Mouse (Mus musculus) G1E (cell line): Measurements from ENCODE around the gene Gsto1. TPM values are rescaled to one million over a fixed set of nuclear protein-coding genes. Genes with fewer than 3 reads are reported as not detected.

Source experiments
- ATAC-seq: 2 replicates; pipeline ENCODE4 v1.8.0; 2016; ENCODE audit warnings: mild to moderate bottlenecking; ENCODE audit not compliant: insufficient number of reproducible peaks, poor library complexity, low FRiP score, severe bottlenecking; ENCODE audit errors: extremely low read depth
- DNase-seq: peaks from one replicate; pipeline ENCODE4 v3.0.0; 2012; ENCODE audit warnings: low spot score
- H3K27me3 ChIP-seq: 2 replicates; pipeline ENCODE4 v1.6.1; 2012; ENCODE audit warnings: mild to moderate bottlenecking, low read length, inconsistent platforms; ENCODE audit not compliant: insufficient read depth
- H3K36me3 ChIP-seq: replicated peaks from 2 replicates; pipeline ENCODE3; 2012; ENCODE audit warnings: mild to moderate bottlenecking, inconsistent platforms
- H3K4me1 ChIP-seq: 2 replicates; pipeline ENCODE4 v1.6.1; 2012; ENCODE audit warnings: low read depth, low read length, inconsistent platforms, mixed read lengths; ENCODE audit not compliant: insufficient read depth
- H3K4me3 ChIP-seq: 2 replicates; pipeline ENCODE4 v1.5.1; 2012; ENCODE audit warnings: low read depth, mild to moderate bottlenecking, inconsistent platforms, low read length, moderate library complexity, mixed read lengths
- H3K9me3 ChIP-seq: replicated peaks from 2 replicates; pipeline ENCODE4 v1.6.1; 2012; ENCODE audit warnings: inconsistent platforms
- CTCF ChIP-seq: IDR thresholded peaks from 2 replicates; pipeline ENCODE4 v1.5.1; 2012; ENCODE audit warnings: low read depth, low read length, inconsistent platforms, mixed read lengths
- GATA1 ChIP-seq: IDR thresholded peaks from 2 replicates; pipeline ENCODE4 v1.6.1; 2012; ENCODE audit warnings: borderline replicate concordance, low read length, inconsistent platforms, mixed read lengths
- GATA2 ChIP-seq: IDR thresholded peaks from 2 replicates; pipeline ENCODE4 v1.6.1; 2012; ENCODE audit warnings: low read depth, low read length, inconsistent platforms, borderline replicate concordance
- POLR2AphosphoS5 ChIP-seq: IDR thresholded peaks from 2 replicates; pipeline ENCODE4 v1.6.1; 2012; ENCODE audit warnings: low read depth, low read length, inconsistent platforms; ENCODE audit not compliant: insufficient replicate concordance
- TAL1 ChIP-seq: conservative IDR thresholded peaks from 2 replicates; pipeline ENCODE4 v1.6.1; 2012; ENCODE audit warnings: low read depth, low read length, inconsistent platforms, mixed read lengths
- polyA plus RNA-seq: library from polyadenylated mRNA; stranded (reverse); fragments of >175 nt; gene quantifications from 2 replicates; pipeline ENCODE4 v1.2.3, GENCODE M21; 2012
- total RNA-seq, 2 experiments: library from RNA; stranded (forward) in 1 of 2; stranded (reverse) in 1 of 2; fragments of 200-1000 nt in 1 of 2; fragments of >200 nt in 1 of 2; fragmentation: Nextera tagmentation in 1 of 2; gene quantifications; 2 replicates each; pipeline ENCODE4 v1.2.3; 2014 to 2017

The Gsto1 gene
- total and polyA plus RNA-seq, 3 experiments, result 33.8 to 45.1 (median 35.0) TPM

DNA sequence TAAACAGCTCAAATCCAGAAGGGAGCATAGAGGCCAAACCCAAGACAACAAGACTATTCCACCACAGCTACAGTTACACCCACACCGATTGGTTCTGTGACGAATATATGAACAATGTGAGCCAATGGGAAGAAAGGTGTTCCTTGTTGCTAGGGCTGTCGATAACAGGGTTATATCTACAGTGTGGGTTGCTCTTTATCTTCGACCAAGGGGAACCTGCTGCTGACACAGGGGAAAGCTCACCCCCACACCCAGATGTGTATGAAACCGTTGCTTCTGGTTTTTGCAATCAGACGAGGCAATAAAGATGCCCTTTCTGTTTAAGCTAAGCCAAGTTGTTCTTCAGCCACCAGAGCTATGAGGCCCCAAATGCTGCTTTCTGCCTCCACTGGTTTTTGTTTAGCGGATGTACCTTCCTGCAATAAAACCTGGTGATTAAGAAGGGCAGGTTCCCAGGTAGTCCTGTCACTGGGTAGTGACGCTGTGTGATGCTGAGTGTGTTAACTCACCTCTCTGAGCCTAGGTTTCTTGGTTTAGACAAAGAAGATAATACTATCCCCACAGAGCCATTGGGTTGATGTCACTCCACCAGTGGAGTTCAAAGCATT is 43.8 kb downstream of the Gsto1 start:
- ATAC-seq, result no peak
- TF ChIP-seq GATA2, result no peak
- no peak for TF ChIP-seq POLR2AphosphoS5
- no peak for TF ChIP-seq CTCF
- TF ChIP-seq TAL1, result no peak
- no peak for TF ChIP-seq GATA1
- H3K27me3 ChIP-seq, result no peaks in the 10 kb centered on the region
- peaks cover 61% of the 10 kb centered on the region for H3K9me3 ChIP-seq
- peaks cover 81% of the 10 kb centered on the region for H3K36me3 ChIP-seq
- DNase-seq, result no peak
- H3K4me1 ChIP-seq, result no peaks in the 10 kb centered on the region
- no peak overlapping the region for H3K4me3 ChIP-seq

DNA sequence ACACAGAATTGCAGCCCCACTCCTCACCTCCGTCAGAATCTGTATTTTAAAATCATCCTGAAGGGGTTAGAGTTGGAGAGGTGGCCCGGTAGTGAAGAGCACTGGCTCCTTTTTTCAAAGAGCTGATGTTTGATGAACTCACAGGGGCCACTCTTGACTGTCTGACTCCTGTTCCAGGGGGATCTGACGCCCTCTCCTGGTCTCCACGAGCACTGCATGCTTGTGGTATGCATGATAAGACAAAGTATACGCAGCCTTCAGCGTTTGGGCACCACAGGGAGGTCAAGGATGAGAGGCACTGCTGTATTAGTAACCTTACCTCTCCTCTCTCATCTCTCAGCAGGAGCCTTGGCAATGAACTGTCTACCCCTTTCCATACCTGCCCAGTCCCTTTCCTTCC is 45.2 kb downstream of the Gsto1 start:
- H3K4me1 ChIP-seq, result no peaks in the 10 kb centered on the region
- H3K36me3 ChIP-seq, result peaks cover 78% of the 10 kb centered on the region
- no peak overlapping the region for H3K4me3 ChIP-seq
- DNase-seq, result no peak
- no peaks in the 10 kb centered on the region for H3K27me3 ChIP-seq
- peaks cover 61% of the 10 kb centered on the region for H3K9me3 ChIP-seq
- ATAC-seq, result no peak
- TF ChIP-seq TAL1 (no peak), POLR2AphosphoS5 (no peak), CTCF (no peak), GATA2 (no peak), GATA1 (no peak)

DNA sequence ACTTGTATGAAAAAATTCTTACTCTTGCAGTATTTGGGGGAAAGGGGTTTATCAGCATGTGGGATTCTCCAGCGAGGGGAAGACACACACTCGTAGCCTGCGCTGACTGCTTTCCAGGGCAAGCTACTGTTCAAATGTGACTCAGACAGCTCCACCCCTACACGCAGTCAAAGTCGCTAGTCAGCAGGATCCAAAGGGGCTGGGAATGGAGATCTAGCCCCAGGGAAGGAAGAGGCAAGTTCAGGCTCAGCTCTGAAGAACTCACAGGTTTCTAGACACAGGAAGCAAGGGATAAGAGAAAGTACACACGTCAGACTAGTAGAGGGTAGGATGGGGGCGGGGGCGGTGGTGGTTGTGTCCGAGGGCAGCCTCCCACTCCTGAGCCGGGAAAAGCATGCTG is 45.8 kb downstream of the Gsto1 start:
- no peak overlapping the region for H3K4me3 ChIP-seq
- peaks cover 5% of the 10 kb centered on the region for H3K4me1 ChIP-seq
- no peak for ATAC-seq
- TF ChIP-seq TAL1 (no peak), GATA2 (no peak), POLR2AphosphoS5 (no peak)
- peaks cover 77% of the 10 kb centered on the region for H3K36me3 ChIP-seq
- H3K27me3 ChIP-seq, result no peaks in the 10 kb centered on the region
- H3K9me3 ChIP-seq, result peaks cover 63% of the 10 kb centered on the region
- DNase-seq, result no peak

- H3K4me3 ChIP-seq, result no peak overlapping the region
These were observed 47.8 kb downstream of the Gsto1 start for GRCm38 (mm10) chr19:47902316-47903201.

DNA sequence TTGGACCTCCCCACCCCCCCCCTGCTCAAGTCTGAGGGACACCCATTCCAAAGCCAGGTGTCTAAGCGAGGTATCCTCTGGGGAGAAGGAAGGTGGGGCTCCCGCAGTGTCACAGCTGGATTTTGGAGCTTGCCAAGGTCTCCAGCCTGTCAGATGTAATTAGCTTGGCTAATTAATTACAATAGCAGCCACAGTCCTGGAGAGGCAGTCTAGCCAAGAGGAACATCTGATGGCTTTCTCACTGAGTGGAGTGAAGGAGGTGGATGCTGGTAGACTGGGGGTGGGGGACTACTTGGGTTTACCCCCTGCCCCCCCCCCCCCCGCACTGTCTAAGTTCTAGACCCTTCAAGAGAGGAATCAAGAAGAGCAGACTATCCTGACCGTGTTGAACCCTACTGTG is 48.9 kb downstream of the Gsto1 start:
- Histone ChIP-seq H3K4me1 (peaks cover 10% of the 10 kb centered on the region), H3K36me3 (peaks cover 63% of the 10 kb centered on the region), H3K27me3 (no peaks in the 10 kb centered on the region), H3K4me3 (no peak overlapping the region), H3K9me3 (peaks cover 50% of the 10 kb centered on the region)
- TF ChIP-seq TAL1 (no peak), CTCF (no peak), GATA1 (no peak), GATA2 (no peak), POLR2AphosphoS5 (no peak)
- DNase-seq (no peak), ATAC-seq (no peak)

More at GRCm38 (mm10) chr19:47902316-47903201, 47.8 kb downstream of the Gsto1 start:
- Histone ChIP-seq H3K9me3 (peaks cover 56% of the 10 kb centered on the region), H3K4me1 (peaks cover 9% of the 10 kb centered on the region), H3K36me3 (peaks cover 64% of the 10 kb centered on the region), H3K27me3 (no peaks in the 10 kb centered on the region)
- no peak for TF ChIP-seq CTCF
- TF ChIP-seq GATA1, result no peak
- no peak for TF ChIP-seq POLR2AphosphoS5
- TF ChIP-seq TAL1, result no peak
- no peak for TF ChIP-seq GATA2
- DNase-seq, result no peak
- ATAC-seq, result no peak

DNA sequence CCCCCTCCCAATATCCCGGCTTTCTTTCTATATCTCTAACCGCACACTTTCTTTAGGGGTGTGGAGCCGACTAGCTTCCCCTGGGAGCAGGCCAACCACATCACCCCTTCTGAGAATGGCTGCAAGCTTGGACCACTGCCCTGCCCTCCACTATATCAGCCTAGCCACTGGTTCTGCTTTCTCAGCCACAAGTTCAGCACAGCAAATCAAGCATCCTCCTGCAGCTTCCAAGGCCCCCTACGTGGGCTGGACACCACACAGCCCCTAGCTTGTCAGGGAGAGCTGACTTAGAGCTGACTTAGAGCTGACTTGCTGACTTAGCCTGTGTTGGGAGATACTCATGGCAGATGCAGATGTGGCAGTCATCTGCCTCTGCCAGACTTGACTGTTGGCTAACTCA is 50.3 kb downstream of the Gsto1 start:
- Histone ChIP-seq H3K4me3 (no peak overlapping the region), H3K27me3 (no peaks in the 10 kb centered on the region), H3K4me1 (peaks cover 20% of the 10 kb centered on the region), H3K9me3 (peaks cover 57% of the 10 kb centered on the region), H3K36me3 (peaks cover 64% of the 10 kb centered on the region)
- TF ChIP-seq GATA1, result no peak
- no peak for TF ChIP-seq CTCF
- TF ChIP-seq TAL1, result no peak
- no peak for TF ChIP-seq POLR2AphosphoS5
- no peak for TF ChIP-seq GATA2
- DNase-seq, result no peak
- ATAC-seq, result no peak
